Mouse (Mus musculus): ENCODE results near the gene Cog3.
A peak's percentile ranks its signal among the peaks of the same experiment; 100 is the strongest.
"Not testable (repeated sequence)": the region's sequence is repeated elsewhere in the genome, so short reads cannot be mapped to it uniquely, and the experiment has no call there.

Cog3 gene

GRCm38 (mm10) chr14:75753991-75754817 is at the start of gene Cog3:
Cog3 (minus strand) TSS chr14:75754517.
- DNase-seq (ENCODE audit: low spot score in 2 of 2) = peak; percentile 97

- DNase-seq (ENCODE audit: low spot score in 2 of 2) = no peak
Observed at GRCm38 (mm10) chr14:75797769-75798386, 43.6 kb upstream of the Cog3 start.

- no peak for DNase-seq (ENCODE audit: low spot score in 2 of 2)
Observed at GRCm38 (mm10) chr14:75795918-75796317, 41.6 kb upstream of the Cog3 start.

GRCm38 (mm10) chr14:75794726-75795125 is 40.4 kb upstream of the Cog3 start:
- no peak for DNase-seq (ENCODE audit: low spot score in 2 of 2)

- DNase-seq (ENCODE audit: low spot score in 2 of 2) = no peak
Observed at GRCm38 (mm10) chr14:75794324-75794723, 40.0 kb upstream of the Cog3 start.

- DNase-seq (ENCODE audit: low spot score in 2 of 2) = no peak
Observed at GRCm38 (mm10) chr14:75793110-75793509, 38.8 kb upstream of the Cog3 start.

GRCm38 (mm10) chr14:75791372-75791771 is 37.1 kb upstream of the Cog3 start:
- DNase-seq (ENCODE audit: low spot score in 2 of 2) = no peak

- no peak for DNase-seq (ENCODE audit: low spot score in 2 of 2)
Observed at GRCm38 (mm10) chr14:75790411-75790996, 36.2 kb upstream of the Cog3 start.

- DNase-seq (ENCODE audit: low spot score in 2 of 2) = no peak
Observed at GRCm38 (mm10) chr14:75789291-75789690, 35.0 kb upstream of the Cog3 start.

- no peak for DNase-seq (ENCODE audit: low spot score in 2 of 2)
Observed at GRCm38 (mm10) chr14:75787794-75788175, 33.5 kb upstream of the Cog3 start.

- DNase-seq (ENCODE audit: low spot score in 2 of 2) = peak; percentile 97
Observed at GRCm38 (mm10) chr14:75786868-75787793, 32.8 kb upstream of the Cog3 start, which contains the start of gene Slc25a30. Slc25a30 (minus strand) TSS chr14:75787037.

GRCm38 (mm10) chr14:75786424-75786867 is 32.1 kb upstream of the Cog3 start:
- DNase-seq (ENCODE audit: low spot score in 2 of 2) = peak; percentile 44 to 53

- DNase-seq (ENCODE audit: low spot score in 2 of 2) = no peak
Observed at GRCm38 (mm10) chr14:75779913-75780312, 25.6 kb upstream of the Cog3 start.

- DNase-seq (ENCODE audit: low spot score in 2 of 2) = no peak
Observed at GRCm38 (mm10) chr14:75776637-75777036, 22.3 kb upstream of the Cog3 start.

- no peak for DNase-seq (ENCODE audit: low spot score in 2 of 2)
Observed at GRCm38 (mm10) chr14:75773431-75773830, 19.1 kb upstream of the Cog3 start.

GRCm38 (mm10) chr14:75772407-75772806 is 18.1 kb upstream of the Cog3 start:
- DNase-seq (ENCODE audit: low spot score in 2 of 2) = not testable (repeated sequence)

- no peak for DNase-seq (ENCODE audit: low spot score in 2 of 2)
Observed at GRCm38 (mm10) chr14:75771101-75771501, 16.8 kb upstream of the Cog3 start.

- DNase-seq (ENCODE audit: low spot score in 2 of 2) = peak in 1 of 2 experiments; percentile 17
Observed at GRCm38 (mm10) chr14:75769334-75769733, 15.0 kb upstream of the Cog3 start.

GRCm38 (mm10) chr14:75768275-75768608 is 13.9 kb upstream of the Cog3 start:
- no peak for DNase-seq (ENCODE audit: low spot score in 2 of 2)

- peak; percentile 39 to 43 for DNase-seq (ENCODE audit: low spot score in 2 of 2)
Observed at GRCm38 (mm10) chr14:75767492-75768274, 13.4 kb upstream of the Cog3 start.

Measured in spleen, postnatal 36 days (tissue).